Mouse (Mus musculus): ENCODE data around the gene Rbfox3. TPM values are rescaled to one million over a fixed set of nuclear protein-coding genes. Genes with fewer than 3 reads are reported as not detected.

Rbfox3 gene
- polyA plus RNA-seq (2015; fragmentation: Nextera tagmentation; extraction: Ambion mirVana) = 0.26 and 0.32 TPM in 2 replicates

GRCm38 (mm10) chr11:118911307-118912070 is at the start of gene Rbfox3:
Gene Rbfox3 (minus strand): TSS chr11:118911597.
- 41% methylated on average over 4 of the region's 4 CpGs for WGBS
- Histone ChIP-seq H3K27ac (no peak within 1 kb of the TSS), H3K4me1 (peaks cover 34% of the 10 kb centered on the region), H3K27me3 (peaks cover 56% of the 10 kb centered on the region), H3K9ac (no peak within 1 kb of the TSS), H3K36me3 (no peaks in the 10 kb centered on the region), H3K9me3 (no peaks in the 10 kb centered on the region), H3K4me3 (no peak within 1 kb of the TSS), H3K4me2 (no peak within 1 kb of the TSS)
- no peak for ATAC-seq (ENCODE audit: insufficient number of reproducible peaks, low FRiP score, low TSS enrichment, low read depth)

- peaks cover 22% of the 10 kb centered on the region for H3K4me1 ChIP-seq
- no peak overlapping the region for H3K9ac ChIP-seq
- no peak overlapping the region for H3K27ac ChIP-seq
- no peaks in the 10 kb centered on the region for H3K27me3 ChIP-seq
- no peak overlapping the region for H3K4me2 ChIP-seq
- 60% methylated on average over 3 of the region's 3 CpGs for WGBS
- no peak overlapping the region for H3K4me3 ChIP-seq
- H3K9me3 ChIP-seq = no peaks in the 10 kb centered on the region
- no peak for ATAC-seq (ENCODE audit: insufficient number of reproducible peaks, low FRiP score, low TSS enrichment, low read depth)
- H3K36me3 ChIP-seq = no peaks in the 10 kb centered on the region
Observed at GRCm38 (mm10) chr11:118960649-118961048, 49.3 kb upstream of the Rbfox3 start.

- no peak overlapping the region for H3K27ac ChIP-seq
- ATAC-seq (ENCODE audit: insufficient number of reproducible peaks, low FRiP score, low TSS enrichment, low read depth) = 0 out of 2 replicates have a peak, but pooled peaks have one; percentile 46
- H3K4me3 ChIP-seq = no peak overlapping the region
- H3K27me3 ChIP-seq = no peaks in the 10 kb centered on the region
- peaks cover 30% of the 10 kb centered on the region for H3K4me1 ChIP-seq
- 35% methylated on average over 14 of the region's 14 CpGs for WGBS
- H3K4me2 ChIP-seq = no peak overlapping the region
- no peaks in the 10 kb centered on the region for H3K36me3 ChIP-seq
- H3K9me3 ChIP-seq = no peaks in the 10 kb centered on the region
- no peak overlapping the region for H3K9ac ChIP-seq
Observed at GRCm38 (mm10) chr11:118957070-118957471, 45.7 kb upstream of the Rbfox3 start.

GRCm38 (mm10) chr11:118955016-118955415 is 43.6 kb upstream of the Rbfox3 start:
- no peak overlapping the region for H3K4me3 ChIP-seq
- H3K9ac ChIP-seq = no peak overlapping the region
- no peaks in the 10 kb centered on the region for H3K36me3 ChIP-seq
- WGBS = 40% methylated on average over 6 of the region's 6 CpGs
- 0 out of 2 replicates have a peak, but pooled peaks cover 5% of the 10 kb centered on the region for H3K27me3 ChIP-seq
- no peaks in the 10 kb centered on the region for H3K9me3 ChIP-seq
- no peak for ATAC-seq (ENCODE audit: insufficient number of reproducible peaks, low FRiP score, low TSS enrichment, low read depth)
- H3K27ac ChIP-seq = no peak overlapping the region
- peaks cover 30% of the 10 kb centered on the region for H3K4me1 ChIP-seq
- H3K4me2 ChIP-seq = no peak overlapping the region

- no peaks in the 10 kb centered on the region for H3K4me1 ChIP-seq
Observed at GRCm38 (mm10) chr11:118945868-118946267, 34.5 kb upstream of the Rbfox3 start.

GRCm38 (mm10) chr11:118941268-118941667 is 29.9 kb upstream of the Rbfox3 start:
- Histone ChIP-seq H3K9me3 (no peaks in the 10 kb centered on the region), H3K9ac (no peak overlapping the region), H3K27ac (no peak overlapping the region), H3K4me1 (no peaks in the 10 kb centered on the region), H3K4me3 (no peak overlapping the region), H3K36me3 (no peaks in the 10 kb centered on the region), H3K4me2 (no peak overlapping the region), H3K27me3 (peaks cover 4% of the 10 kb centered on the region; the same call in 1 of the 2 replicates)
- ATAC-seq (ENCODE audit: insufficient number of reproducible peaks, low FRiP score, low TSS enrichment, low read depth) = no peak
- WGBS = 48% methylated on average over 5 of the region's 5 CpGs

More at GRCm38 (mm10) chr11:118945868-118946267, 34.5 kb upstream of the Rbfox3 start:
- H3K9me3 ChIP-seq = no peaks in the 10 kb centered on the region
- no peak overlapping the region for H3K4me3 ChIP-seq
- 79% methylated on average over 8 of the region's 8 CpGs for WGBS
- peaks cover 10% of the 10 kb centered on the region; the same call in 1 of the 2 replicates for H3K27me3 ChIP-seq
- no peak for ATAC-seq (ENCODE audit: insufficient number of reproducible peaks, low FRiP score, low TSS enrichment, low read depth)
- H3K27ac ChIP-seq = no peak overlapping the region
- H3K36me3 ChIP-seq = no peaks in the 10 kb centered on the region
- H3K4me2 ChIP-seq = no peak overlapping the region
- no peak overlapping the region for H3K9ac ChIP-seq

GRCm38 (mm10) chr11:118940539-118940938 is 29.1 kb upstream of the Rbfox3 start:
- Histone ChIP-seq H3K27ac (no peak overlapping the region), H3K4me1 (no peaks in the 10 kb centered on the region)
- WGBS = 71% methylated on average over 11 of the region's 11 CpGs

GRCm38 (mm10) chr11:118939731-118940130 is 28.3 kb upstream of the Rbfox3 start:
- Histone ChIP-seq H3K27me3 (peaks cover 4% of the 10 kb centered on the region; the same call in 1 of the 2 replicates), H3K36me3 (no peaks in the 10 kb centered on the region), H3K4me1 (no peaks in the 10 kb centered on the region), H3K9ac (no peak overlapping the region), H3K27ac (no peak overlapping the region), H3K4me2 (no peak overlapping the region), H3K4me3 (no peak overlapping the region), H3K9me3 (no peaks in the 10 kb centered on the region)
- no peak for ATAC-seq (ENCODE audit: insufficient number of reproducible peaks, low FRiP score, low TSS enrichment, low read depth)
- WGBS = 77% methylated on average over 4 of the region's 4 CpGs

More at GRCm38 (mm10) chr11:118940539-118940938, 29.1 kb upstream of the Rbfox3 start:
- Histone ChIP-seq H3K9ac (no peak overlapping the region), H3K4me3 (no peak overlapping the region), H3K9me3 (no peaks in the 10 kb centered on the region), H3K27me3 (peaks cover 4% of the 10 kb centered on the region; the same call in 1 of the 2 replicates), H3K4me2 (no peak overlapping the region), H3K36me3 (no peaks in the 10 kb centered on the region)
- ATAC-seq (ENCODE audit: insufficient number of reproducible peaks, low FRiP score, low TSS enrichment, low read depth) = no peak

- no peak for ATAC-seq (ENCODE audit: insufficient number of reproducible peaks, low FRiP score, low TSS enrichment, low read depth)
- H3K4me1 ChIP-seq = no peaks in the 10 kb centered on the region
- H3K36me3 ChIP-seq = no peaks in the 10 kb centered on the region
- 50% methylated on average over 1 of the region's 1 CpGs for WGBS
- H3K27ac ChIP-seq = no peak overlapping the region
- H3K4me2 ChIP-seq = no peak overlapping the region
- no peak overlapping the region for H3K4me3 ChIP-seq
- no peaks in the 10 kb centered on the region for H3K27me3 ChIP-seq
- H3K9ac ChIP-seq = no peak overlapping the region
- H3K9me3 ChIP-seq = no peaks in the 10 kb centered on the region
Observed at GRCm38 (mm10) chr11:118934925-118935324, 23.5 kb upstream of the Rbfox3 start.

GRCm38 (mm10) chr11:118927081-118927480 is 15.7 kb upstream of the Rbfox3 start:
- 9% methylated on average over 5 of the region's 5 CpGs for WGBS
- H3K27me3 ChIP-seq = peaks cover 8% of the 10 kb centered on the region; the same call in 1 of the 2 replicates
- H3K9ac ChIP-seq = no peak overlapping the region
- H3K4me2 ChIP-seq = no peak overlapping the region
- H3K36me3 ChIP-seq = no peaks in the 10 kb centered on the region
- no peak for ATAC-seq (ENCODE audit: insufficient number of reproducible peaks, low FRiP score, low TSS enrichment, low read depth)
- H3K9me3 ChIP-seq = no peaks in the 10 kb centered on the region
- H3K27ac ChIP-seq = no peak overlapping the region
- H3K4me3 ChIP-seq = no peak overlapping the region
- H3K4me1 ChIP-seq = no peaks in the 10 kb centered on the region

GRCm38 (mm10) chr11:118921852-118922251 is 10.5 kb upstream of the Rbfox3 start:
- no peak overlapping the region for H3K4me3 ChIP-seq
- ATAC-seq (ENCODE audit: insufficient number of reproducible peaks, low FRiP score, low TSS enrichment, low read depth) = no peak
- WGBS = 75% methylated on average over 6 of the region's 6 CpGs
- H3K27me3 ChIP-seq = peaks cover 8% of the 10 kb centered on the region; the same call in 1 of the 2 replicates
- no peaks in the 10 kb centered on the region for H3K36me3 ChIP-seq
- H3K4me2 ChIP-seq = no peak overlapping the region
- no peaks in the 10 kb centered on the region for H3K4me1 ChIP-seq
- no peak overlapping the region for H3K9ac ChIP-seq
- no peaks in the 10 kb centered on the region for H3K9me3 ChIP-seq
- no peak overlapping the region for H3K27ac ChIP-seq

- 20% methylated on average over 15 of the region's 15 CpGs for WGBS
- H3K4me2 ChIP-seq = 0 out of 2 replicates have a peak overlapping the region, but pooled peaks have one; percentile 3
- no peak for ATAC-seq (ENCODE audit: insufficient number of reproducible peaks, low FRiP score, low TSS enrichment, low read depth)
Observed at GRCm38 (mm10) chr11:118916423-118917030, 5.1 kb upstream of the Rbfox3 start.

More at GRCm38 (mm10) chr11:118916423-118917030, 5.1 kb upstream of the Rbfox3 start:
- Histone ChIP-seq H3K9ac (no peak overlapping the region), H3K27me3 (peaks cover 9% of the 10 kb centered on the region; the same call in 1 of the 2 replicates), H3K9me3 (no peaks in the 10 kb centered on the region), H3K4me3 (no peak overlapping the region), H3K4me1 (peaks cover 4% of the 10 kb centered on the region; the same call in 1 of the 2 replicates), H3K36me3 (no peaks in the 10 kb centered on the region), H3K27ac (no peak overlapping the region)
